Mouse (Mus musculus) ES-E14 (cell line): ENCODE results near the gene Serinc2. TPM values are rescaled to one million over a fixed set of nuclear protein-coding genes. Genes with fewer than 3 reads are reported as not detected.
A peak's percentile ranks its signal among the peaks of the same experiment; 100 is the strongest.

Experiments used
- DNase-seq: peaks from one replicate; pipeline ENCODE4 v3.0.0-alpha.2; 2013; ENCODE audit warnings: low read depth, low spot score
- H3K27ac ChIP-seq: 2 replicates; pipeline ENCODE4 v1.5.1; 2012; ENCODE audit warnings: low read depth, mild to moderate bottlenecking, low read length, moderate library complexity, mixed read lengths; ENCODE audit not compliant: poor library complexity, insufficient read depth, severe bottlenecking
- H3K36me3 ChIP-seq: 2 replicates; pipeline ENCODE4 v1.6.1; 2012; ENCODE audit warnings: mild to moderate bottlenecking, low read length, moderate library complexity, mixed read lengths; ENCODE audit not compliant: control insufficient read depth, poor library complexity, insufficient read depth, severe bottlenecking
- H3K4me1 ChIP-seq, 2 experiments: fragments of 150-350 bp in 1 of 2; sonication (generic) in 1 of 2; 2 replicates each; pipeline ENCODE4 v1.6.1; 2012; ENCODE audit warnings: low read length in 2 of 2, mild to moderate bottlenecking in 1 of 2, mixed read lengths in 1 of 2; ENCODE audit not compliant: control insufficient read depth in 2 of 2, insufficient read depth in 2 of 2, poor library complexity in 1 of 2
- H3K4me3 ChIP-seq, 2 experiments: fragments of 150-350 bp in 1 of 2; sonication (generic) in 1 of 2; 2 replicates each; pipeline ENCODE4 v1.5.1; 2012; ENCODE audit warnings: low read length in 2 of 2, low read depth in 1 of 2, mild to moderate bottlenecking in 1 of 2, mixed read lengths in 1 of 2; ENCODE audit not compliant: insufficient read depth in 1 of 2, poor library complexity in 1 of 2, severe bottlenecking in 1 of 2
- H3K9ac ChIP-seq: 2 replicates; pipeline ENCODE4 v1.6.1; 2012; ENCODE audit warnings: low read depth, mild to moderate bottlenecking, low read length, mixed read lengths; ENCODE audit not compliant: poor library complexity, insufficient read depth, severe bottlenecking
- H3K9me3 ChIP-seq: fragments of 150-350 bp; sonication (generic); 2 replicates; pipeline ENCODE4 v1.6.1; 2012; ENCODE audit warnings: low read depth, mild to moderate bottlenecking, low read length; ENCODE audit not compliant: control insufficient read depth, insufficient read depth
- CHD2 ChIP-seq: IDR thresholded peaks from 2 replicates; pipeline ENCODE4 v1.6.1; 2014; ENCODE audit warnings: mild to moderate bottlenecking, low read depth, low read length, inconsistent platforms
- HCFC1 ChIP-seq: IDR thresholded peaks from 2 replicates; pipeline ENCODE4 v1.6.1; 2012; ENCODE audit warnings: low read length, inconsistent platforms, borderline replicate concordance; ENCODE audit not compliant: insufficient read depth
- MAFK ChIP-seq: IDR thresholded peaks from 2 replicates; pipeline ENCODE4 v1.6.1; 2014; ENCODE audit warnings: mild to moderate bottlenecking, low read depth, low read length, inconsistent platforms; ENCODE audit not compliant: insufficient read depth
- ZC3H11A ChIP-seq: IDR thresholded peaks from 2 replicates; pipeline ENCODE4 v1.6.1; 2012; ENCODE audit warnings: low read depth, mild to moderate bottlenecking, inconsistent platforms, low read length, borderline replicate concordance
- ZNF384 ChIP-seq: IDR thresholded peaks from 2 replicates; pipeline ENCODE4 v1.6.1; 2012; ENCODE audit warnings: low read depth, low read length, inconsistent platforms
- in situ Hi-C, 2 experiments: fragments of 600-800 bp; cut with MboI; formaldehyde crosslinking; loops; one replicate each; pipeline ENCODE4 v1.15.1; 2025; ENCODE audit warnings: low sequenced_read_pairs in 2 of 2, inconsistent platforms in 1 of 2; ENCODE audit not compliant: unreplicated experiment in 2 of 2
- total RNA-seq: library from RNA; depleted of rRNA; stranded (reverse); fragments of 300-350 nt; gene quantifications from 2 replicates; pipeline ENCODE4 v1.2.3, GENCODE M21; 2012

Gene Serinc2
- total RNA-seq, 1 experiment: 4.6 TPM

DNA sequence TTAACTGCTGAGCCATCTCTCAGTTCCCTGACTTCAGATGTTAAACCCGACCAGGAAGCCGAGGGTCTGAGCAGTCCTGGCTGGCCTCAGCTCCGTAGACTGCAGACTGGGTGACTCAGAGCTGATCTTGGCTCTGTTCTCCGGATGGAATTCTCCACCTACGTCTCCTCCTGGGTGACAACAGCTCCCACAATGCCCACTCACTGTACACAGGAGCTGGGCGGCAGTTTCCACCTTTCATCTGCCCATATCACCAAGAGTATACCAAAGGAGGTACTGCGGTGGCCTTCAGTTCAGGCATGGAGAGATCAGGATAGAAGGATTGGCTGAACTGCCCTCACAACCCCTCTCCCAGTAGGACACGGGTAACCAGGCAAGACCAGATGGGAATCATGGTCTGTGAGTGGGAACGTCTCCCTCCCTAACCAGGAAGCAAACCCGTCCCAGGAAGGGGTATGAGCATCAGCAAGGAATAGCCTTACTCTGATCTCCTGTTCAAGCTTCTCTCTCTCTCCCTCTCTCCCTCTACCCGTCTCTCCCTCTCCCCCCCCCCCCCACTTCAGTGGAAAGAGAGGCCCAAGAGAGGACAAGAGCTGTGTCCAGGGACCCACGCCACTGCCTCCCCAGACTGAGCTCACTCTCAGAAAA is 5.2 kb downstream of the Serinc2 start:
- in situ Hi-C loops: no loop called here
- H3K9ac ChIP-seq: no peak overlapping the region
- DNase-seq: no peak

DNA sequence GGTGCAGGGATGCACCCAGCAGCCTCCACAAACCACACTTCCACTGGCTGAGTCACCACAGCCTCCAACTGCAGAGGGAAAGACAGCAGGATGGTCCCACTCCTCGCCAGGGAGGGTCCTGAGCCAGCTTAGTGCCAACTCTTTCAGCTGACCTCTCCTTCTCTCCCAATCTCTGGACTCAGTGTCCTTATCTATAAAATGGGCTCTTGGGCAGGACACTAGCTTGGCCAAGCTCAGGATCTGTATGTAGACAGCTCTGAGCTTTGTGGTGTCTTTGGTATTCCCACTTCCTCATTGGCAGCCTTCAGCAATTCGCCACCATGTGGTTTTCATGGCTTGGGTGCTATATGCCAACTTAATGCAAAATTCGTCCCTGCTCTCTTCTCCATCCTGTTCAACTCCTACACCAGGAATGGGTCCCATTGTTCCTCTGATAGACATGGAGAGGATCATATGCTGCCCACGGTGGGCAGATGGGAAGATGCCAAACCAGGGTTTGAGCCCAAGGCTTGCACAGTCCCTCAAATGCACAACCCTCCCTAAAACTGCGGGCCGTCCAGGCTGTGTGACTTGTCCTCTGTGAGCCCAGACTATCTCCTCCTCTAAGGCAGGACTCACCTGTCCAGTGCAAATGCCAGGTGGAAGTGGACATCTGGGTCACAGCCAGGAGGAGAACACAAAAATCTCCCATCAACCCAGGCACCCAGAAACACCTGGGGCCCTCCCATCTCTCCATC is 8.2 kb downstream of the Serinc2 start:
- H3K4me1 ChIP-seq: peaks cover 3 to 22% of the 10 kb centered on the region in 2 experiments; a peak in 3 of 4 replicates
- in situ Hi-C loops: no loop called here
- no peak overlapping the region for H3K27ac ChIP-seq
- H3K4me3 ChIP-seq: no peak overlapping the region
- H3K36me3 ChIP-seq: no peaks in the 10 kb centered on the region
- no peak overlapping the region for H3K9ac ChIP-seq
- DNase-seq: no peak
- H3K9me3 ChIP-seq: no peaks in the 10 kb centered on the region
- TF ChIP-seq HCFC1: no peak
- TF ChIP-seq ZC3H11A: no peak
- no peak for TF ChIP-seq CHD2
- TF ChIP-seq MAFK: no peak
- no peak for TF ChIP-seq ZNF384

More for the DNA sequence above, 5.2 kb downstream of the Serinc2 start:
- H3K27ac ChIP-seq: no peak overlapping the region
- peaks cover 0 to 5% of the 10 kb centered on the region in 2 experiments; a peak in 3 of 4 replicates for H3K4me1 ChIP-seq
- no peaks in the 10 kb centered on the region for H3K36me3 ChIP-seq
- peak overlapping the region; percentile 2 to 92; a peak in 3 of 4 replicates for H3K4me3 ChIP-seq
- no peak for TF ChIP-seq ZC3H11A
- no peak for TF ChIP-seq CHD2
- TF ChIP-seq HCFC1: no peak
- no peak for TF ChIP-seq ZNF384
- TF ChIP-seq MAFK: no peak
- H3K9me3 ChIP-seq: no peaks in the 10 kb centered on the region

DNA sequence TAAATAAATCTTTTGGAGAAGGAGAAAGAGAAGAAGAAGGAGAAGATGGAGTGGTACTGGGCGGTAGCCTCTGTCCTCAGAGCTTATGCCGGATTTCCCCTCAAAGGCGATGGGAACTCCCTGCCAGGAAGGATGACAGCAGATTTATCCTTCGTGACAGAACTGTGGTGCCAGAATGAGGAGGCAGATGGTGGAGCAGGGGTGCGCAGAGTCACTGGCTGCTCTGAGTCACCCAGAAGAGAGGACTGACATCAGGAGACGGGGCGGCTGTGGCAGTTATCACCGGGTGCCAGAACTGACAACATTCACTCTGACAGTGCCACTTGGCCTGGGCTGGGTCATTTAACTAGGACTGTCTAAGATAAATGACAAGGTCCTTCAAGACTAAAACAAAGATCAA is 8.9 kb downstream of the Serinc2 start:
- no peak for DNase-seq
- Histone ChIP-seq H3K4me1 (peaks cover 3 to 24% of the 10 kb centered on the region in 2 experiments; a peak in 2 of 4 replicates), H3K9me3 (no peaks in the 10 kb centered on the region), H3K27ac (no peak overlapping the region), H3K9ac (no peak overlapping the region), H3K4me3 (no peak overlapping the region), H3K36me3 (no peaks in the 10 kb centered on the region)
- in situ Hi-C loops: no loop called here
- TF ChIP-seq ZNF384 (no peak), HCFC1 (no peak), ZC3H11A (no peak), CHD2 (no peak), MAFK (no peak)

DNA sequence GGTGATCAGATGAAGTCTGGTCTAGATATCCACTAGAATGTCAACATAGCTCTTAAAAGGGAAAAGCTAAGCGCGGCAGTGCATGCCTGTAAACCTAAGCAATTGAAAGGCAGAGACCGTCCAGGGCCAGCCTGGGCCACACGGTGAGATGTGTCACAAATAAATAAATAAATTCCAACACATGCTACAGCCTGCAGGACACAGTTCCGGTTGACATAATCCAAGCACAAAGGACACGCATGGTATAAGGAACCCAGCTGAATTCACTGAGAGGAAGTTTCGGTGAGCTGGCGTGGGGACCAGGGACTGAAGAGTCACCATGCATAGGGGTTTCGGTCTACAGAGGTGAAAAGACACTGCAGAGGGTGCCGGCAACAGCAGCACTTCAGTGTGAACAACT is 10.3 kb downstream of the Serinc2 start:
- no peak for TF ChIP-seq HCFC1
- no peak for TF ChIP-seq CHD2
- TF ChIP-seq ZNF384: no peak
- no peak for TF ChIP-seq MAFK
- no peak for TF ChIP-seq ZC3H11A
- H3K4me3 ChIP-seq: no peak overlapping the region
- DNase-seq: no peak
- in situ Hi-C loops: no loop called here
- H3K4me1 ChIP-seq: peaks cover 3 to 27% of the 10 kb centered on the region in 2 experiments; a peak in 2 of 4 replicates
- no peaks in the 10 kb centered on the region for H3K9me3 ChIP-seq
- no peaks in the 10 kb centered on the region for H3K36me3 ChIP-seq
- H3K27ac ChIP-seq: no peak overlapping the region
- no peak overlapping the region for H3K9ac ChIP-seq
